Mouse (Mus musculus) layer of hippocampus, adult 9-10 months (tissue): ENCODE measurements around the gene A4galt.
"Not testable (repeated sequence)": the region's sequence is repeated elsewhere in the genome, so short reads cannot be mapped to it uniquely, and the experiment has no call there.

ENCODE experiments used
- DNase-seq: peaks from one replicate; pipeline ENCODE4 v3.0.0; 2022; ENCODE audit warnings: low spot score

The A4galt gene

GRCm38 (mm10) chr15:83251176-83252004, at the start of gene A4galt:
Gene A4galt (minus strand): TSS chr15:83251774.
- no peak for DNase-seq

- DNase-seq: no peak
Observed at GRCm38 (mm10) chr15:83299916-83300582, 48.5 kb upstream of the A4galt start.

- no peak for DNase-seq
Observed at GRCm38 (mm10) chr15:83299450-83299849, 47.9 kb upstream of the A4galt start.

- no peak for DNase-seq
Observed at GRCm38 (mm10) chr15:83298810-83299209, 47.2 kb upstream of the A4galt start.

- DNase-seq: no peak
Observed at GRCm38 (mm10) chr15:83298313-83298712, 46.7 kb upstream of the A4galt start.

- DNase-seq: no peak
Observed at GRCm38 (mm10) chr15:83296771-83297311, 45.3 kb upstream of the A4galt start.

- DNase-seq: no peak
Observed at GRCm38 (mm10) chr15:83296050-83296449, 44.5 kb upstream of the A4galt start.

GRCm38 (mm10) chr15:83294954-83295353, 43.4 kb upstream of the A4galt start:
- no peak for DNase-seq

GRCm38 (mm10) chr15:83293706-83294645, 42.4 kb upstream of the A4galt start:
- DNase-seq: no peak

- no peak for DNase-seq
Observed at GRCm38 (mm10) chr15:83293144-83293543, 41.6 kb upstream of the A4galt start.

- no peak for DNase-seq
Observed at GRCm38 (mm10) chr15:83292261-83293056, 40.9 kb upstream of the A4galt start.

GRCm38 (mm10) chr15:83290899-83291298, 39.3 kb upstream of the A4galt start:
- DNase-seq: no peak

- no peak for DNase-seq
Observed at GRCm38 (mm10) chr15:83284828-83285227, 33.3 kb upstream of the A4galt start.

- DNase-seq: no peak
Observed at GRCm38 (mm10) chr15:83282397-83282796, 30.8 kb upstream of the A4galt start.

- no peak for DNase-seq
Observed at GRCm38 (mm10) chr15:83281303-83281702, 29.7 kb upstream of the A4galt start.

GRCm38 (mm10) chr15:83278579-83278978, 27.0 kb upstream of the A4galt start:
- no peak for DNase-seq

GRCm38 (mm10) chr15:83277451-83277850, 25.9 kb upstream of the A4galt start:
- DNase-seq: no peak

- DNase-seq: not testable (repeated sequence)
Observed at GRCm38 (mm10) chr15:83274237-83274636, 22.7 kb upstream of the A4galt start.

GRCm38 (mm10) chr15:83273017-83273416, 21.4 kb upstream of the A4galt start:
- no peak for DNase-seq

GRCm38 (mm10) chr15:83271221-83271620, 19.6 kb upstream of the A4galt start:
- DNase-seq: not testable (repeated sequence)

- not testable (repeated sequence) for DNase-seq
Observed at GRCm38 (mm10) chr15:83269985-83270384, 18.4 kb upstream of the A4galt start.
